Mouse (Mus musculus): ENCODE data around the gene Ptprb.

The Ptprb gene

DNA sequence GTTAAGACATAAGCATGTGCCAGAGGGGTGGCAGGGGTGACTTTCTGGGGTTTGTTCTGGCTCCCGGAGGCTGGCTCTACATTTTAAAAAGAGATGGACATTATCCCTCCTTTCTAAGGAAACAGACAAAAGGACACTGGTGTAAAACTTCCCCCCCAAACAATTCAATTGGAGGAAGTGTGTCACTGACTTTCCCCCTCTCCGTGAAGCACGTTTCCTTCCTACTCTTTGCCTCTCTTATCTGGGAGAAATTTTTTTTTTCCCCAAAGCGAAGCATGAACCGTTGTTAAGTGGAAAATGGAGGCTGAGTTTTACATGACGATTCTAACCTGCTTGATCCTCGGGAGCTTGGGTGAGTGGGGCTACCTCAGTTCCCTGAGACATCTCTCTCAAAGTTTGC, at the start of gene Ptprb:
TSS of gene Ptprb (plus strand) at position 244 of the 400 bp plus-strand sequence.
- no peak for DNase-seq (ENCODE audit: low spot score)

DNA sequence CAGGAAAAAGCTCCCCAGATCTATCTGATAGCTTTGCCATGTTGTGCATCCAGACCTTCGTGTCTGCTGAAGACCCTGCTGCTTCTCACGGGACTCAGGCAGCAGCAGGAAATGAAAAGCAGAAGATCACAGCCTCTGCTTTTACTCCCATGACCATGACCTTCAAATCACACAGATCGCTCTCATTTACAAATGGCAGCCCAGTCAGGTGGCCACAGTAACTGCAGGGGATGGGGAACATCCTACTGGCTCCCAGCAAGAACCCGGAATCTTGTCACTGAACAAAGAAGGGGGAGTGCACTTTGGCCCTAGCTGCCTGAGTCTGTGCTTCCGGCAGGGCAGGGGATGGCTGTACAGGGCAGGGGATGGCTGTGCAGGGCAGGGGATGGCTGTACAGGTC, 40.0 kb upstream of the Ptprb start:
- DNase-seq (ENCODE audit: low spot score): no peak

DNA sequence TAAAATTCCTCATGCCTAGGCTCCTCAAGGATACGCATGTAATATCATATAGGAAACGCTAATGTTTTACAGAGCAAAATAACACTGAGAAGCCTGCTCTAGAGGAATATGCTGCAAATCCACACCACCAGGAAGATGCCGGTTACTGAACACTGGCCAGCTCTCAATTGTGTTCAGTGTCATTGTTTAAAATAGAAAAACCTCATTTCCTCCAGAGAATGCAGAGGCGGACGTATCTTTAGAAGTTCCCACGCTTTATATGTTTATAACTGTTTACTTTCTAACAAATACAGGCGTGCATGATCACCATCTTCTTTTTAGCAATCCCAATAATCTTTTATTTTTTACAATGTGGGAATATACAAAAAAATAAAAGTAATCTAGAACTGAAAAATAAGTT, 33.1 kb upstream of the Ptprb start:
- no peak for DNase-seq (ENCODE audit: low spot score)

GRCm38 (mm10) chr10:116243373-116243772, 31.9 kb upstream of the Ptprb start:
- DNase-seq (ENCODE audit: low spot score): no peak

GRCm38 (mm10) chr10:116245632-116246031, 29.7 kb upstream of the Ptprb start:
- no peak for DNase-seq (ENCODE audit: low spot score)

DNA sequence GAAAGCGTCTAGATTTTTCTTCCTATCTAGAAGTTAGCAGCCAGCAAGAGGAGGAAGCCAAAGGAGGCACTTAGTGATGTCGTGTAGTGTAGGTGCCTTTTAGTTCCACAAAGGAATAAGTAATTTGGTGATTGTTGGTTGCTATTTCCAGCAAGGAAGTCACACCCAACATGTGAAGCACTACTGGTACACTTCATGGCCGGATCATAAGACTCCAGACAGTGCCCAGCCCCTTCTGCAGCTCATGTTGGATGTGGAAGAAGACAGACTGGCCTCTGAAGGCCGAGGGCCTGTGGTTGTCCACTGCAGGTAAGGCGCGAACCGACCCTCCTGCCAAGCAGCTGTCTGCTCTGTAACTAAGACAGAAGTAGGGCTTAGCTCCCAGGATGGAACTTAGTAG, 22.7 kb upstream of the Ptprb start:
- DNase-seq (ENCODE audit: low spot score): no peak

- DNase-seq (ENCODE audit: low spot score): no peak
These were observed 21.4 kb upstream of the Ptprb start for GRCm38 (mm10) chr10:116253972-116254371.

- no peak for DNase-seq (ENCODE audit: low spot score)
These were observed 16.0 kb upstream of the Ptprb start for GRCm38 (mm10) chr10:116259298-116259697.

- DNase-seq (ENCODE audit: low spot score): peak; percentile 12
These were observed 14.5 kb upstream of the Ptprb start for GRCm38 (mm10) chr10:116260658-116261433.

DNA sequence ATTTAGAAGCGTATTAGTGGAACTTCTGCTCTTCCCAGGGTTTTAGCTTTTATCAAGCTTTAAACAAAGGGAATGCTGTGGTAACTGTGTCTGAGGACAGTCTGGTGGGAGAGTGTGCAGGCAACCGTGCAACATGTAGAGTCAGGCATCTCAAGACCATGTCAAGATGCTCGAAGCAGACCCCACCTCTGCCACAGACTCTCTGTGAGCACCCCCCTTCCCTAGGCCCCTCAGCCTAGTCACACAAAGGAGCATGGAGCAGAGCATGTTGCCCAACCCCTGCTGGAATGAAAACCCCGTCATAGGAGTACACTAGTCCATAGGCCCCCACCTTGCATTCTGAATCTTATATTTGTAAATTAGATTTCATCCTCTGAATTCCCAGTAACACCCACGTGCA, 13.8 kb upstream of the Ptprb start:
- no peak for DNase-seq (ENCODE audit: low spot score)

DNA sequence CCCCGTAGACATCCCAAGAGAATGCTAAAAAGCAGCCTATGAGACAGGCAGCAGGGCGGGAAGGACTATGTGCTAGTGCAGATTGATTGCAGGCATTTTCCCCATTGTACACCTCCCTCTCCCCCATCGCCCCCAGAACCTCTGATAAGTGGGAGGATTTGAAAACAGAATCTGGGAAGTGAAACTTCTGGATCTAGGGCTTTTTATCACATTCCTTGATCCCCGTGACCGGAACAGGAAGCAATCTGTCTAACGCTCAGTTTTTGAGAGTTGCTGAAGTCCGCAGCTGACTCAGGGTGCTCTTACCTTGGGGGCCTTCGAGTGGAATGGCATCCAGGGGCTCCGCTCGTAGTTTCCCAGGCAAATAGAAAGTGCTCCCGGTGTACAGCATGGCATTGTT, 10.8 kb upstream of the Ptprb start:
- DNase-seq (ENCODE audit: low spot score): no peak

DNA sequence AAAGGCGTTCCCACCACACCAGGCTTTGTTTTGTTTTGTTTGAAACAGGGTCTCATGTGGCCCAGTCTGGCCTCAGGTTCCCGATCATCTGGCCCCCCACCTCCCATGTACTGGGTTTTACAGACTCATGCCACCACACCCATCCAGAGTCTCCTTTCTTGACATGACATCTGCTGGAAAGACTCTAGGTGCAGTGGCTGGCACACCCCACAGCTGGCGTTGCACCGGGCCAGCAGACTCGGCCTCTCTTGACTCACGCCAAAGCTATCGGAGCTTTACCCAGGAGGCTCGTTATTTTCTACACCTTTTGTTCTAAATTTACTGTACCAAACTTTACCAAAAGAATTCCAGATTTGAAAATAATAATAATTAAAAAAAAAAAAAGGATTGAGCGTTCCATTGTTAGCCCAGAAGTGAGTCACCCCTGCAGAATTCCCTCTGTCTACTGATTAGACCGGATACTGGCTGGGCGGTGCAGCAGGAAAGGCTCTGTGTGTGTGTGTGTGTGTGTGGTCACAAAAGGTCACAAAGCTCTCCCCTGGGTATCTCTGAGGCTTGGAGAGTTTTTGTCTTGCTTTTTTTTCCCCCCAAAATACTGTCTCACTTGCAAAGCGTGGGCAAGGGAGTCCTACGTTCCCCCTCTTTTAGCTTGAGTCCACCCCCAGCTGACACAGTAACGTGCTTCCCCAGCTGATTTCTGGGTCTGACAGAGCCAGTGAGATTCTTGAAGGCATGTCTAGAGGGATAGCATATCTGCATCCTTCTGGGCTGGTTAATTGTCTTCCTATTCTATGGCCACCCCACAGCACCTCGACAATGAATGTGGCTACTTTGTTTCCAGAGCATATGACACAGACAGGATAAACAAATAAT, 8.5 kb upstream of the Ptprb start:
- DNase-seq (ENCODE audit: low spot score): no peak

DNA sequence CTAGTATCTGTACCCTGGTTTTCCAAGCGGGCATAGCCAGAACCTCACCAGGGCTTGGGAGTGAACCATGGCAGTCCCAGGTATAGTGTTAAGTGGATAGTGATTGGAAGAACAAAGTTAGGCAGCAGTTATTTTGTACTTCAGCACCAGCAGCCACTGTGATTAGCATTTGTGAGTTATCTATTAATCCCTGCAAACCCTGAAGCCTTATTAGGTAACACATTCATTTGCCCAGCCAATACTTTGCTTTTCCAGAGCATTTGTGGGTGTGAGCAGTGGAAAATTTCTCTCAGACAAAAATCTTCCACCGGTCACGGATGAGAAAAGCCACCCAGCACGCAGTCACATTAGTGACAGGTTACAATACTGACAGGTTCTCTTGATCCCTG, 7.9 kb upstream of the Ptprb start:
- DNase-seq (ENCODE audit: low spot score): no peak

DNA sequence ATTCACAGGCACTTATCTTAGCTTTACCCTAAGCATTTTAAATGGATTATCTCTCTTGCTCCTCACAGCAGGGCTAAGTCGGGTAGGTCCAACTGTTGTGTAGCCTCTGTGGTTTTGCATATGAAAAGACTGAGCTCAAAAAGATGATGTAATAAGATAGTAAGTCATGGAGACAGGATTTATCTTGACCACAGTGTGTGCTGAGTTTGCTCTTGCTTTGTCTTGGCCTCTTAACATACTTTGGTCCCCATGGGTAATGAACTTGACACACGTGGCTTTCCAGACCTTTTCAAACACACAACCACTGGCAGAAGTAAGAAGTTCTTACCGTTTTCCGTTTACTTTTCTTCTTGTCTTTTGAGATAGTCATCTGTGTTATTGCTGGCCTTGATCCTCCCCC, 7.0 kb upstream of the Ptprb start:
- no peak for DNase-seq (ENCODE audit: low spot score)

DNA sequence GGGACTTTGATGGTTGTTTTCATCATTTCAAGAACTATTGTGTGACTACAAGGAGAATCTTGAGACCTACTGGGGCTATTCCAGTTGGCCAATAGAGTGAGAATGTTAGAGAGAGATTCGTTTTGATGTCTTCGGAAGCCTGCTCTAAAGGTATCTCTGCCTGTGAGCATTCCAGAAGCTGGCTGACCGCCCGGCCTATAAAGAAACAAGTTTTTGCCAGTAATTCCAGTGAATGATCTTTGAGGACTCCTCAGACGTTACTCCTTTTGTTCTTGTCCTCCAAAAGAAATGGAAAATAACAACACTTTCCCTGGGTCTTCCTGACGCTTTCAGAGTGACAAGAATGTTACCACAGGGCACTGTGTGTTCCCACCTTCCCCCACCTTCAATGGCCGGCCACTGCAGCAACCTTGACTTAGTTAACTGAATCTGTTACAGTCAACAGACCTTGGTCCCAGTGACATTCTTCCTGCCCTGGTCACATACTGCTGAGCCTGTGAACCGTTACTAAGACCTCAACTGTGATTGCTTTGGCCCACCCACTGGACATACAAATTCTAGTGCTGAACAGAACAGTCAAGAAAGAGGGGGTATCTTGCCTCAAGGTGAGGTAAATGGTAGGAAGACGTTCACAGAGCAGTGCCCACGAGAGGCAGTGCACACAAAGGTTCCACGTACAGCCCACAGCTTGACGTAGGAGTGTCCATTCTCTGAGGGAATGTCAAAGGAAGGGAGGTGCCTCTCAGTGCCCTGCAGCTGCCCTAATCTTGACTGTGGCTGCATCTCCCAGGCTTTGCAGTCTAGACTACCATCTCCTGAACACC, 4.5 kb upstream of the Ptprb start:
- DNase-seq (ENCODE audit: low spot score): no peak

DNA sequence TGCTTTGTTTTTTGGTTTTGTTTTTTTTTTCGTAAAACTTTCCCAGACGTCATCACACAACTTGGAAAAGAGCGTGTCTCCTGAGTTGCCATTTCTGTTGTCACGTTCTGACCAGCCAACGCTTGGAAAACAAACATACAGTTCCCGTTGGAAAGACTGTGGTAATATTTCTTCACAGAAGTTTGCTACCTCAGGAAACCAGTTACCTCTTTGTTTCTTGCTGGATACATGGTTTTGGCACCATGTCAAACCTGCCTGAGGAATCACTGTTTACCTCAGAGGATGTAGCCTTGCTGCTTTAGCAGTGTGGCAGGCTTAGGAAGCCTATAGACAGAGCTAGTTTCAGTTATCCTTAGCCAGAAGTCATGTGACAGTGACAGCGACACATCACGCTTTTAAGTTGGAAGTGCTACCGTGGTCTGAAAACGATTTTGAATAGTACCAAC, 3.8 kb upstream of the Ptprb start:
- no peak for DNase-seq (ENCODE audit: low spot score)

DNA sequence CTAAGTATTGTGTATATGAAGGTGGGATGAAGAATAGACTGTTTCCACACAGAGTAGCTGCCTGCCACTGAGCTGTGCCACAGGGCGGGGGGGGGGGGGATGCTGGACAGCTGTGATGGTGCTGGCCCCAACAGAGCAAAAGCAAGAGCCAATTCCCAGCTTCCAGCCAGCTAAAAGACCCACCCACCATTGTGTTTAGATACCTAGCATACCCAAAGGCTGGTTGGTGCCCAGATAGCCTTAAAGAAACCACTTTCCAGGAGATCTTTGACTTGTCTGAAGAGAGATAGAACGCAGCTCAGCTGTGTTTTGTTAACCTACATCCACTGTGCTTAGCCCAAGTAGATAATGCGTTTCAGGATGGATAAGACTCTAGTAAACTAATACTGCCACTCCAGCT, 3.2 kb upstream of the Ptprb start:
- DNase-seq (ENCODE audit: low spot score): no peak

DNA sequence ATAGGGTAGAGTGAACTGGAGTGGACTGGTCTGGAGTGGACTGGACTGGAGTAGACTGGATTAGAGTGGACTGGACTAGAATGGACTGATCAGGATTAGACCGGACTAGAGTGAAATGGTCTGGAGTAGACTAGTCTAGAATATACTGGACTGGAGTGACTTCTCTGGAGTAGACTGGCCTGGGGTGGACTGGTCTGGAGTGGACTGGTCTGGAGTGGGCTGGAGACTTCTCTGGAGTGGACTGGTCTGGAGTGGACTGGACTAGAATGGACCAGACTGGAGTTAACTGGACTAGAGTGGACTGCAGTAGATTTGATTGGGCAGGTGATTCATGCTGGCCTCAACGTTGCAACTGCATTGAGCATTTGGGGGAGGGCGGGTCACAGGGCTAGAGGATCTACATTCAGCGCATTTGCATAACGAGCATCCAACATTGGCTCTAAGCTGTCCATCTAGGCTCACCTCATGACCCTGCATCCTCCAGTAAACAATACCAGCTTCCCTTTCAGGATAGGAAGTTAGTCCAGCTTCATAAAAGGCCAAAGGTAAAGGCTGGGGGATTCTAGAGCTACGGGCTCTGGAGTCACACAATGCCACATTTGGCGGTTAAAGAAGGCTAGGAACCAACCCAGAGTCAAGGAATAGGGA, 11.5 kb downstream of the Ptprb start:
- no peak for DNase-seq (ENCODE audit: low spot score)

DNA sequence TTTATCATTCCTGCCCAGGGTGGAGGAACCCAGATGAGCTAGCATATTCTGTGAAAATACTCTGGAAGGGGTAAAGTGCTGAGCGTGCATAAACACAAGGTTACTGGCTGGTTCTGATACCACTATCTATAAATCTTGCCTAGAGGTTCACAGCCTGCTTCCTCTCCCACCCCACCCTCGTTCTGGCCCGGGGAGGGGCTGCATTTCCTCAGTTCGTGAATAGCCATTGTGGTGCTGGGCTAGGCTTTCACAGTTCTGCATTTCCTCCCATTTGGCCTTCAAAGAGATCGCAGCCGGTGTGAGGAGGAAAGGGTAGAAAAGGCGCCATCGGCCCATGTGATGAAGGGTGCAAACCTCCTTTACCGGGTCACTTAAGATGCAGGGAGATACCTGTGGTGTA, 12.8 kb downstream of the Ptprb start:
- DNase-seq (ENCODE audit: low spot score): no peak

- DNase-seq (ENCODE audit: low spot score): no peak
These were observed 15.2 kb downstream of the Ptprb start for GRCm38 (mm10) chr10:116290483-116290882.

GRCm38 (mm10) chr10:116291153-116291755, 15.9 kb downstream of the Ptprb start:
- peak; percentile 42 for DNase-seq (ENCODE audit: low spot score)

All from layer of hippocampus, adult 11-12 months (tissue).